Mouse (Mus musculus): ENCODE data around the gene Tmem63b.

- TF ChIP-seq EP300 (IDR thresholded peaks at IDR 0.05) = no peak
- TF ChIP-seq CTCF (IDR thresholded peaks at IDR 0.05) = no peak
Observed at GRCm38 (mm10) chr17:45617655-45618054, 69.0 kb downstream of the Tmem63b start.

Data from lung, postnatal 0 days (tissue).